Mouse (Mus musculus): Measurements from ENCODE around the gene Smim6. TPM values are rescaled to one million over a fixed set of nuclear protein-coding genes. Genes with fewer than 3 reads are reported as not detected.

Smim6 gene
- total and polyA plus RNA-seq, 3 experiments: 1.2 to 3.8 TPM; not detected in 1

DNA sequence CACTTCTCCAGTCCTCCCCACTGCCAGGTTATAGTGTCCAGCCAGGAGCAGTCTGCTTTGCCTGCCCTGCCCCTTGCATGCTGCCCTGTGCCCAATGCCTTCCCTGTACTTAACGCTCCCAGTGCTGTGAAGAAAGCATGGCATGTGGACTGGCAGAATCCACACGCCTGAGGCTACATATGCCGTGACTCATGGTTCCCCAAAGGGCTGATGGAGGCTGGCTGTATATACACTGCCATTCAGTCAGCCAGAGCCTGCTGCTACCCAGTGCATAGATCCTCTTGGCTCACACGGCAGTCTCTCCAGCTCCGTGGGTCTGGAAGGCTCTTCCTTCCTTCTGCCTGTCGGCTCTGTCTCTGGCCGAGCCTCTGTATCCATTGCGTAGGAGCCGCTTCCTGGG lies 36.5 kb downstream of the Smim6 start:
- H3K27me3 ChIP-seq (ENCODE audit: control insufficient read depth in 1 of 2, insufficient read depth in 2 of 2, low read length in 2 of 2): no peaks in the 10 kb centered on the region
- H3K4me3 ChIP-seq (ENCODE audit: control insufficient read depth in 1 of 2, insufficient read depth in 1 of 2, low read depth in 2 of 2, low read length in 2 of 2): no peak overlapping the region
- no peak overlapping the region for H3K27ac ChIP-seq (ENCODE audit: control insufficient read depth, low read depth, low read length)
- DNase-seq (ENCODE audit: low read depth, low spot score): no peak
- H3K36me3 ChIP-seq (ENCODE audit: control insufficient read depth in 1 of 2, insufficient read depth in 2 of 2, low read length in 2 of 2): peaks cover 0 to 4% of the 10 kb centered on the region in 2 experiments; a peak in 2 of 4 replicates
- no peaks in the 10 kb centered on the region for H3K4me1 ChIP-seq (ENCODE audit: control insufficient read depth in 1 of 2, insufficient read depth in 2 of 2, low read length in 2 of 2)
- no peaks in the 10 kb centered on the region for H3K79me2 ChIP-seq (ENCODE audit: control insufficient read depth, insufficient read depth, low read length, poor library complexity)
- no peaks in the 10 kb centered on the region for H3K9me3 ChIP-seq (replicated peaks; ENCODE audit: insufficient read depth, low read length)
- no peak for TF ChIP-seq HCFC1 (IDR thresholded peaks at IDR 0.05; ENCODE audit: low read depth, low read length)
- TF ChIP-seq ELF1 (IDR thresholded peaks at IDR 0.05; ENCODE audit: low read depth, low read length): no peak
- no peak for TF ChIP-seq UBTF (IDR thresholded peaks at IDR 0.05; ENCODE audit: borderline replicate concordance, insufficient read depth, low read depth, low read length)
- TF ChIP-seq NRF1 (IDR thresholded peaks at IDR 0.05; ENCODE audit: insufficient read depth, low read depth, low read length, poor library complexity, severe bottlenecking): no peak
- no peak for TF ChIP-seq MXI1 (IDR thresholded peaks at IDR 0.05; ENCODE audit: low read depth, low read length)
- TF ChIP-seq ZMIZ1 (IDR thresholded peaks at IDR 0.05; ENCODE audit: low read depth, low read length): no peak
- no peak for TF ChIP-seq E2F4 (IDR thresholded peaks at IDR 0.05; ENCODE audit: borderline replicate concordance, low read depth, low read length)
- TF ChIP-seq TCF12 (IDR thresholded peaks at IDR 0.05; ENCODE audit: low read depth, low read length): no peak
- TF ChIP-seq ZNF384 (IDR thresholded peaks at IDR 0.05; ENCODE audit: low read depth, low read length): no peak
- no peak for TF ChIP-seq CHD1 (IDR thresholded peaks at IDR 0.05; ENCODE audit: low read depth, low read length)
- no peak for TF ChIP-seq ZC3H11A (IDR thresholded peaks at IDR 0.05; ENCODE audit: low read depth, low read length)
- no peak for TF ChIP-seq CHD2 (IDR thresholded peaks at IDR 0.05; ENCODE audit: low read length)
- TF ChIP-seq KAT2A (conservative IDR thresholded peaks at IDR 0.05; ENCODE audit: low read depth, low read length): no peak
- no peak for TF ChIP-seq MEF2A (IDR thresholded peaks at IDR 0.05; ENCODE audit: extremely low read depth, insufficient replicate concordance, low read depth, low read length, poor library complexity, severe bottlenecking)
- TF ChIP-seq SMC3 (IDR thresholded peaks at IDR 0.05; ENCODE audit: low read depth, low read length): no peak
- TF ChIP-seq RCOR1 (IDR thresholded peaks at IDR 0.05; ENCODE audit: low read depth, low read length): no peak
- TF ChIP-seq NELFE (IDR thresholded peaks at IDR 0.05; ENCODE audit: low read depth, low read length): no peak
- no peak overlapping the region for H3K9ac ChIP-seq (ENCODE audit: control insufficient read depth, low read depth, low read length, poor library complexity, severe bottlenecking)

- TF ChIP-seq MEF2A (IDR thresholded peaks at IDR 0.05; ENCODE audit: extremely low read depth, insufficient replicate concordance, low read depth, low read length, poor library complexity, severe bottlenecking): no peak
- no peak for TF ChIP-seq UBTF (IDR thresholded peaks at IDR 0.05; ENCODE audit: borderline replicate concordance, insufficient read depth, low read depth, low read length)
- no peak for TF ChIP-seq RCOR1 (IDR thresholded peaks at IDR 0.05; ENCODE audit: low read depth, low read length)
- TF ChIP-seq ZNF384 (IDR thresholded peaks at IDR 0.05; ENCODE audit: low read depth, low read length): no peak
- no peak for TF ChIP-seq USF1 (IDR thresholded peaks at IDR 0.05; ENCODE audit: low read depth, low read length)
- no peak for TF ChIP-seq MAFK (IDR thresholded peaks at IDR 0.05; ENCODE audit: borderline replicate concordance, low read depth, low read length)
- no peak for TF ChIP-seq E2F4 (IDR thresholded peaks at IDR 0.05; ENCODE audit: borderline replicate concordance, low read depth, low read length)
- no peak for TF ChIP-seq ETS1 (IDR thresholded peaks at IDR 0.05; ENCODE audit: low read depth, low read length)
- TF ChIP-seq POLR2AphosphoS2 (IDR thresholded peaks at IDR 0.05; ENCODE audit: low read length): no peak
- TF ChIP-seq GABPA (IDR thresholded peaks at IDR 0.05; ENCODE audit: low read depth, low read length): no peak
- no peak for TF ChIP-seq RAD21 (IDR thresholded peaks at IDR 0.05; ENCODE audit: low read depth, low read length)
- H3K36me3 ChIP-seq (ENCODE audit: control insufficient read depth in 1 of 2, insufficient read depth in 2 of 2, low read length in 2 of 2): peaks cover 0 to 7% of the 10 kb centered on the region in 2 experiments; a peak in 2 of 4 replicates
Observed at GRCm38 (mm10) chr11:115950719-115951118, 38.9 kb downstream of the Smim6 start.

More at GRCm38 (mm10) chr11:115950719-115951118, 38.9 kb downstream of the Smim6 start:
- H3K4me1 ChIP-seq (ENCODE audit: control insufficient read depth in 1 of 2, insufficient read depth in 2 of 2, low read length in 2 of 2): no peaks in the 10 kb centered on the region
- DNase-seq (ENCODE audit: low read depth, low spot score): no peak
- H3K27ac ChIP-seq (ENCODE audit: control insufficient read depth, low read depth, low read length): no peak overlapping the region
- H3K79me2 ChIP-seq (ENCODE audit: control insufficient read depth, insufficient read depth, low read length, poor library complexity): no peaks in the 10 kb centered on the region
- H3K4me3 ChIP-seq (ENCODE audit: control insufficient read depth in 1 of 2, insufficient read depth in 1 of 2, low read depth in 2 of 2, low read length in 2 of 2): no peak overlapping the region
- H3K9me3 ChIP-seq (replicated peaks; ENCODE audit: insufficient read depth, low read length): no peaks in the 10 kb centered on the region
- no peaks in the 10 kb centered on the region for H3K27me3 ChIP-seq (ENCODE audit: control insufficient read depth in 1 of 2, insufficient read depth in 2 of 2, low read length in 2 of 2)
- H3K9ac ChIP-seq (ENCODE audit: control insufficient read depth, low read depth, low read length, poor library complexity, severe bottlenecking): no peak overlapping the region

All from MEL (cell line).